Mouse (Mus musculus): ENCODE data around the gene Fam149b.

- 0 out of 2 replicates have a peak, but pooled peaks have one; percentile 5 for TF ChIP-seq BHLHE40 (IDR thresholded peaks at IDR 0.05; ENCODE audit: borderline replicate concordance, low read depth, low read length)
- no peak for TF ChIP-seq JUND (IDR thresholded peaks at IDR 0.05; ENCODE audit: low read depth, low read length)
- TF ChIP-seq CTCF (IDR thresholded peaks at IDR 0.05 in 2 of 3, conservative IDR thresholded peaks at IDR 0.05 in 1 of 3; ENCODE audit: control insufficient read depth in 1 of 3, insufficient read depth in 1 of 3, low read depth in 2 of 3, low read length in 3 of 3, poor library complexity in 1 of 3, severe bottlenecking in 1 of 3) = peak in 2 of 3 experiments; percentile 53 to 61; a peak in 4 of 6 replicates
- no peak for TF ChIP-seq USF2 (IDR thresholded peaks at IDR 0.05; ENCODE audit: borderline replicate concordance in 1 of 2, insufficient read depth in 1 of 2, low read depth in 1 of 2, low read length in 2 of 2)
- no peak; the same call in 1 of the 2 replicates for TF ChIP-seq SMC3 (IDR thresholded peaks at IDR 0.05; ENCODE audit: low read depth, low read length)
- peak; percentile 93 for TF ChIP-seq MAZ (IDR thresholded peaks at IDR 0.05; ENCODE audit: low read depth, low read length)
- TF ChIP-seq SIN3A (IDR thresholded peaks at IDR 0.05; ENCODE audit: low read length) = peak; percentile 98
- no peak for TF ChIP-seq TAL1 (IDR thresholded peaks at IDR 0.05; ENCODE audit: low read length)
- TF ChIP-seq GATA1 (IDR thresholded peaks at IDR 0.05; ENCODE audit: low read depth, low read length) = no peak
- TF ChIP-seq KAT2A (conservative IDR thresholded peaks at IDR 0.05; ENCODE audit: low read depth, low read length) = peak; percentile 92
- TF ChIP-seq ZKSCAN1 (IDR thresholded peaks at IDR 0.05; ENCODE audit: low read depth, low read length) = 0 out of 2 replicates have a peak, but pooled peaks have one; percentile 60
Measured at GRCm38 (mm10) chr14:20347991-20348541, at the start of gene Fam149b, which contains the start of gene Ecd.
